Mouse (Mus musculus): ENCODE results near the gene Skiv2l. TPM values are rescaled to one million over a fixed set of nuclear protein-coding genes. Genes with fewer than 3 reads are reported as not detected.

Skiv2l gene
- polyA plus RNA-seq, 1 experiment from 2014 or later = 18.3 TPM

DNA sequence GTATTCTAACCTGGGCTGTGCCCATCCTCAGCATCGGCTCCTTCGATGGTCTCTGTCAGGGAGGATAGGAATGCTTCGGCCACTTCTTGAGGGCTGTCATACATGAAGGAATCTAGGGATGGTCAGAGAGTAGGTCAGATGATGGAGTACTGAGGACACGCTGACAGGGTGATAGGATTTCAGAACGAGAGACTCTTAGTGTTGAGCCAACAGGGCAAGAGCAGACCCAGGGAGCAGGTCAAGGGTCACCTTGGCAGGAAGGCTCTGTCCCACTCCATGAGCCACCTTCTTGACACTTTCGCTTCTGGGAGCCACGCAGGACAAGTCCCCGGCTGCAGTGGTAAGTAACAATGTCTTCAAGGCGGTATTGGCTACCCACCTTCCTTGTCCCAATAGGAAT, 10.5 kb upstream of the Skiv2l start:
- Histone ChIP-seq H3K4me3 (ENCODE audit: low read depth, low read length) (no peak overlapping the region; the same call in 1 of the 2 replicates), H3K4me2 (replicated peaks; ENCODE audit: low read depth) (peak overlapping the region; percentile 65), H3K27ac (ENCODE audit: low read depth, low read length) (no peak overlapping the region), H3K9me3 (ENCODE audit: control insufficient read depth) (no peaks in the 10 kb centered on the region), H3K4me1 (replicated peaks; ENCODE audit: control insufficient read depth, insufficient read depth, low read length) (no peaks in the 10 kb centered on the region; the same call in 1 of the 2 replicates), H3K36me3 (ENCODE audit: control insufficient read depth, insufficient read depth) (peaks cover 42% of the 10 kb centered on the region), H3K27me3 (replicated peaks; ENCODE audit: control insufficient read depth, insufficient read depth, low read length) (no peaks in the 10 kb centered on the region), H3K9ac (ENCODE audit: low read depth, low read length) (no peak overlapping the region)
- no peak for TF ChIP-seq CTCF (IDR thresholded peaks at IDR 0.05; ENCODE audit: low read depth)
- 75% methylated on average over 9 of the region's 9 CpGs for WGBS
- ATAC-seq = no peak

DNA sequence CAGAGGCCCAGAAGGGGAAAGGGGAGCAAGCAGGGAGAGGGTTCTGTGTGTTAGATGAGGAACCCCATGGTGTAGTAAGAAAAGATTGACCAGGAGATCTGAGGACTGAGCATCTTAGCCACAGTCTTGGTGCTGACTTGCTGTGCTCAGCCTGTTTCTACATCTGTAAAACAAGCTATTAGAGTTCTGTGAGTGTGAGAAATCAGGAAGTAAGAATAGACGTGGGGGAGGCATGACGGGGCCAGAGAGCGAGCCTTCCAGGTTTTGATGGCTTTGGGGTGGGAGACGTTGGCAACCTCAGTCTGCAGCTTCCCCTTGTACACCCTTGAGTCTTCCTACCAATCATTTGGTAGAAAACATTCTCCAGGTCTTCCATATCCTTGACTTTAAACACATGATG, 8.7 kb upstream of the Skiv2l start:
- no peak overlapping the region for H3K4me3 ChIP-seq (ENCODE audit: low read depth, low read length)
- no peak for ATAC-seq
- no peak overlapping the region for H3K27ac ChIP-seq (ENCODE audit: low read depth, low read length)
- peaks cover 61% of the 10 kb centered on the region for H3K36me3 ChIP-seq (ENCODE audit: control insufficient read depth, insufficient read depth)
- no peaks in the 10 kb centered on the region; the same call in 1 of the 2 replicates for H3K4me1 ChIP-seq (replicated peaks; ENCODE audit: control insufficient read depth, insufficient read depth, low read length)
- WGBS = 86% methylated on average over 4 of the region's 4 CpGs
- no peak overlapping the region for H3K4me2 ChIP-seq (replicated peaks; ENCODE audit: low read depth)
- no peaks in the 10 kb centered on the region for H3K9me3 ChIP-seq (ENCODE audit: control insufficient read depth)
- TF ChIP-seq CTCF (IDR thresholded peaks at IDR 0.05; ENCODE audit: low read depth) = no peak
- no peak overlapping the region for H3K9ac ChIP-seq (ENCODE audit: low read depth, low read length)
- H3K27me3 ChIP-seq (replicated peaks; ENCODE audit: control insufficient read depth, insufficient read depth, low read length) = no peaks in the 10 kb centered on the region

DNA sequence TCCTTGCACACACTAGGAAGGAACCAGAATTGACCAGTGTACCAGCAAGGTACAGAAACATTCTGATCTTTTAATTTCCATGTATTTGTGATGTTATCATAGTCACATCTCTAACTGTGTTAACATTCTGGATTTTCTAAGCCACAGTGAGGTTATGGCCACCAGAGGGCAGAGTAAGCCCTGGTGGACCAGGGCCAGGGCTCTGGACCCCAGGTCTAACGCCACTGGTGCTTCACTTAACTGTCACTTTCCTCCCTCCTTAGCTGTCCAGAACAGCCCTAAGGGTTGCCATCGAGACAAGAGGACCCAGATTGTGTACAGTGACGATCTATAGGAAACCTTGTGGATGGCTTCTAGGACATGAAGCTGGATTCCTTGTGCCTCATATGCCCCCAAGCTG, 5.8 kb upstream of the Skiv2l start:
- H3K4me1 ChIP-seq (replicated peaks; ENCODE audit: control insufficient read depth, insufficient read depth, low read length) = peaks cover 3% of the 10 kb centered on the region; the same call in 1 of the 2 replicates
- WGBS = 33% methylated on average over 3 of the region's 3 CpGs
- peaks cover 70% of the 10 kb centered on the region for H3K36me3 ChIP-seq (ENCODE audit: control insufficient read depth, insufficient read depth)
- no peak overlapping the region for H3K4me3 ChIP-seq (ENCODE audit: low read depth, low read length)
- peak; percentile 92 for TF ChIP-seq CTCF (IDR thresholded peaks at IDR 0.05; ENCODE audit: low read depth)
- H3K4me2 ChIP-seq (replicated peaks; ENCODE audit: low read depth) = no peak overlapping the region
- no peak overlapping the region; the same call in 1 of the 2 replicates for H3K27ac ChIP-seq (ENCODE audit: low read depth, low read length)
- no peaks in the 10 kb centered on the region for H3K27me3 ChIP-seq (replicated peaks; ENCODE audit: control insufficient read depth, insufficient read depth, low read length)
- ATAC-seq = no peak
- H3K9me3 ChIP-seq (ENCODE audit: control insufficient read depth) = no peaks in the 10 kb centered on the region
- H3K9ac ChIP-seq (ENCODE audit: low read depth, low read length) = no peak overlapping the region

DNA sequence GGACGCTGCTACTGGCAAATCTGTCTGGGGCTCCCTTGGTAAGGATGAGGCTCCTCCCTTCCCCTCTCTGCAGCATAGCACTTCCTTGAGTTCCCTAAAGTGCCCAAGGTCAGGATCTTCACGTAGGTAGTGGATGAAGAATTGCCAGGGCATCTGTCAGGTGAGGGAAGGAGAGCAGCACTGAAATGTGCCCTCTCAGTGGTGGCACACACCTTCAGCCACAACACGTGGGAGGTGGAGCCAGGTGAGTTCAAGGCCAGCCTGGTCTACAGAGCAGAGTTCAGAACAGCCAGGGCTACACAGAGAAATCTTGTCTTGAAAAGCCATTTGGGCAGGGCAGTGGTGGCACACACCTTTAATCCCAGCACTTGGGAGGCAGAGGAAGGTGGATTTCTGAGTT, 4.8 kb upstream of the Skiv2l start:
- no peak for TF ChIP-seq CTCF (IDR thresholded peaks at IDR 0.05; ENCODE audit: low read depth)
- no peaks in the 10 kb centered on the region for H3K27me3 ChIP-seq (replicated peaks; ENCODE audit: control insufficient read depth, insufficient read depth, low read length)
- H3K4me1 ChIP-seq (replicated peaks; ENCODE audit: control insufficient read depth, insufficient read depth, low read length) = peaks cover 3% of the 10 kb centered on the region; the same call in 1 of the 2 replicates
- no peak overlapping the region for H3K4me2 ChIP-seq (replicated peaks; ENCODE audit: low read depth)
- H3K9me3 ChIP-seq (ENCODE audit: control insufficient read depth) = no peaks in the 10 kb centered on the region
- H3K36me3 ChIP-seq (ENCODE audit: control insufficient read depth, insufficient read depth) = peaks cover 63% of the 10 kb centered on the region
- no peak for ATAC-seq
- no peak overlapping the region for H3K9ac ChIP-seq (ENCODE audit: low read depth, low read length)
- 44% methylated on average over 3 of the region's 3 CpGs for WGBS
- no peak overlapping the region for H3K27ac ChIP-seq (ENCODE audit: low read depth, low read length)
- H3K4me3 ChIP-seq (ENCODE audit: low read depth, low read length) = no peak overlapping the region

DNA sequence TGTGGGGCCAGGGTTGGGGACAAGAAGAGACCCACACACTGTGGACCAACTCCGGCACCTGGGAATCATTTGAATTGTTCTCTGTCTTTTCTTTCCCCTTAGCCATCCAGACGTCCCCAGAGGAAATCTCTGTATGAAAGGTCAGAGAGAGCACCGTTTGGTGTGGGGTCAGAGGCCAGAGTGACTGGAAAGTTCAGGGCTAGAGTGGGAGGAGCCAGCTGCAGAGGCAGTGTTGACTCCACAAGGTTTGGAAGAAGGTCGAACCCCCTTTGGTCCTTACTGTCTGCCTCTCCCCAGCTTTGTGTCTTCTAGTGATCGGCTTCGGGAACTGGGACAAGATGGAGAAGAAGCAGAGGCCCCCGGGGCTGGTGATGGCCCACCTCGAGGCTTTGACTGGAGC, 3.5 kb upstream of the Skiv2l start:
- Histone ChIP-seq H3K9ac (ENCODE audit: low read depth, low read length) (no peak overlapping the region), H3K4me2 (replicated peaks; ENCODE audit: low read depth) (no peak overlapping the region), H3K27me3 (replicated peaks; ENCODE audit: control insufficient read depth, insufficient read depth, low read length) (no peaks in the 10 kb centered on the region), H3K9me3 (ENCODE audit: control insufficient read depth) (no peaks in the 10 kb centered on the region), H3K4me3 (ENCODE audit: low read depth, low read length) (no peak overlapping the region), H3K4me1 (replicated peaks; ENCODE audit: control insufficient read depth, insufficient read depth, low read length) (peaks cover 8% of the 10 kb centered on the region; the same call in 1 of the 2 replicates), H3K36me3 (ENCODE audit: control insufficient read depth, insufficient read depth) (peaks cover 56% of the 10 kb centered on the region), H3K27ac (ENCODE audit: low read depth, low read length) (no peak overlapping the region)
- no peak for ATAC-seq
- TF ChIP-seq CTCF (IDR thresholded peaks at IDR 0.05; ENCODE audit: low read depth) = no peak
- WGBS = 66% methylated on average over 8 of the region's 8 CpGs

DNA sequence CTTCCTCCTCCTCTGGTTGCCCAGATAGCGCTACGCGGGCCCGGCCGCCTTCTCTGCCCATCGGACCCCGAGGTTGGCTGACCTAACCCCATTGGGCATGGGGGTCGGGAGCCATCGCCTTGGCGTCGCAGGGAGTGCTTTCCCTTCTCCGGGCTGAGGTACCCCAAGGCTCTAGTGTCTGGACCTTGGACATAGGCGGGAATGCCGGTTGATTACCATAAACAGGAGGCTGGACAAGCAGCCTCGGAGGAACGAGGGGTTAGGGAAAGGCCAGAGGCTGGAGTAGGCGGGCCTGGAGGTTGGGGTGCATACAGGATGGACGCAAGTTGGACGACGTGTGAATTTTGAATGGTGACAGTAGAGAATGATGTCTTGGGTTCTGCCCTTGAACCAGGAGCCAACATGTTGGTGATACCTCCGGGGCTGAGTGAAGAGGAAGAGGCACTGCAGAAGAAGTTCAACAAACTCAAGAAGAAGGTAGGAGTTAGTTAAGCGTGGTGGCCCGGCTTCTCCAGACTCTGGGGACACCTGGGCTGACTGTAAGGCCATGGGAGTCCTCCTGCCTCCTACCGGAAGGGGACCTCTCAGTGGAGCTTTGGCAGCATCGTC, 611 bp upstream of the Skiv2l start:
- Histone ChIP-seq H3K9me3 (ENCODE audit: control insufficient read depth) (no peaks in the 10 kb centered on the region), H3K27me3 (replicated peaks; ENCODE audit: control insufficient read depth, insufficient read depth, low read length) (no peaks in the 10 kb centered on the region), H3K36me3 (ENCODE audit: control insufficient read depth, insufficient read depth) (peaks cover 54% of the 10 kb centered on the region), H3K4me1 (replicated peaks; ENCODE audit: control insufficient read depth, insufficient read depth, low read length) (peaks cover 8% of the 10 kb centered on the region; the same call in 1 of the 2 replicates), H3K4me2 (replicated peaks; ENCODE audit: low read depth) (peak overlapping the region; percentile 87), H3K4me3 (ENCODE audit: low read depth, low read length) (peak overlapping the region; percentile 70), H3K9ac (ENCODE audit: low read depth, low read length) (peak overlapping the region; percentile 69), H3K27ac (ENCODE audit: low read depth, low read length) (peak overlapping the region; percentile 24)
- TF ChIP-seq CTCF (IDR thresholded peaks at IDR 0.05; ENCODE audit: low read depth) = 0 out of 2 replicates have a peak, but pooled peaks have one; percentile 7
- peak; percentile 62 for ATAC-seq
- under 1% methylated on average over 25 of the region's 25 CpGs for WGBS
